Mouse (Mus musculus): Measurements from ENCODE around the gene Hook1. TPM values are rescaled to one million over a fixed set of nuclear protein-coding genes. Genes with fewer than 3 reads are reported as not detected.
"Not testable (repeated sequence)": the region's sequence is repeated elsewhere in the genome, so short reads cannot be mapped to it uniquely, and the experiment has no call there.

Hook1 gene
- total RNA-seq (2022), result 10 to 100 TPM; 66.3 to 70.8 (median 69.7) TPM

DNA sequence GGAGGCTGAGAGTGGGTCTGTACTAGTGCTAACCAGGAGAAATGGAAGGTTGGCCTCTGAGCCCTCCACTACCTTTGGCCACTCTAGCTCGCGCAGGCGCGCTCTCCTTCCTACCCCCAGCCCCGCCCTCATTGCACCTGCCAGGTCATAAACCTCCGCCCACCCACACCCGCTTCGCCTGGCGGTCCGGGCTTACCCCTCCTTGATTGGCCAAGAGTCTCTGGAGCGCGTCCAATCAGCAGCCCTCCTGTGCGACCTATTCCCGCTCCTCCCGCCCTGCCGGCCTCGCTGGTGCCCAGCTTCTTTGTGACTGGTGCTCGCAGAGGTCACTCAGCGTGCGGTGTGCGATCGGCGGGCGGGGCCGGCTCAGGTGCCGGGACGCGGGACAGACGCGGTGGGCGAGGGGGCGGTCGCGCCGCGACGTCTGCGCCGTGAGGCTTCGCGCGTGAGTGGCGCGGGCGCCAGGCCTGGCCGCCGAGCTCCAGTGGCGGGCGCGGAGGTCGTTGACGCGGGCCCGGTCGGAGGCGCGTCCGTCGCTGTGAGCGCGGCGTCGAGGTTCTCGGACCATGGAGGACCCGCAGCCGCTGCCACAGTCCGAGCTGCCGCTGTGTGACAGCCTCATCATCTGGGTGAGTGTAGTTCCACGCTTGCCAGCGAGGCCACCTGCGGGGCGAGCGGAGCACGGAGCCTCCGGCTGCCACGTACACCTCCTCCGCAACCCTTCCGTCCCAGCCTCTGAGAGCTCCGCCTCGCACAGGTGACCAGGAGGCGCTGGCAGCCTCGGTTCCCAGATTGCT, at the start of gene Hook1:
Gene Hook1 (plus strand): TSS at position 313 of the 797 bp plus-strand sequence.
- DNase-seq (ENCODE audit: low spot score in 2 of 2), result peak; percentile 83 to 97

DNA sequence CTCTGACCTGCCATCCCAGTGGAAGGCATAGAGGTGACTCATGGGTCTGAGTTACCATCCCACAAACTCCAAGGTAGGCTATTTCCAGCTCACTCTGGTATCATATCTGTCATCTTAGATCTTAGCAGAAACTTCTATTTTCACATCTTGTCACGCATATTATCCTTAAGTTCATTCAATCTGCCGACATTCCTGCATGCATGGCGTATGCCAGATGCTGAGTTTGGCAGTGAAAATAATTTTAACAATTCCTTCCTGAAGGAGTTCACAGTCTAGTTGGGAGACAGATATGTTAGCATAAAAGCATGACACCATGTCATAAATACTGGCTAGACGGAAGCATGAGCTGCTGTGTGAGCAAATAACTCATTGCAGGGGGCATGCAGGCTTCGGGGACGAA, 49.3 kb upstream of the Hook1 start:
- no peak for DNase-seq (ENCODE audit: low spot score in 2 of 2)

DNA sequence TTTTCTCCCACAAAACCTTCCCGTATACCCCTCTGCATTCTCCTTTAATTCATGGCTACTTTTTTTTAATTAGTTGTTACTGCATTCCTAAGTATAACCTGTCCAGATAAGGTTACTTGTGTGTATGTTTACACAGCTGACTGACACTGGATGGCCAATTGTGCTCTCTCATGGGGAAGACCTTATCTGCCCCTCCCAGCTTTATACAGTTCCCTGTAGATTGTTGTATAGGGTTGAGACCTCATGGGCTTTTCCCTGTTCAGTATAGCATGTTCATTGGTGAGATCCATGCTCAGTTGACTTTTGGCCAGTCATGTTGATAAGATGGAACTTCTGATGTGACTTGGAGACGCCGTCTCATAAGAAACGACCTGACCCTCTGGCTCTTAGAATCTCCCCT, 46.6 kb upstream of the Hook1 start:
- DNase-seq (ENCODE audit: low spot score in 2 of 2), result no peak

DNA sequence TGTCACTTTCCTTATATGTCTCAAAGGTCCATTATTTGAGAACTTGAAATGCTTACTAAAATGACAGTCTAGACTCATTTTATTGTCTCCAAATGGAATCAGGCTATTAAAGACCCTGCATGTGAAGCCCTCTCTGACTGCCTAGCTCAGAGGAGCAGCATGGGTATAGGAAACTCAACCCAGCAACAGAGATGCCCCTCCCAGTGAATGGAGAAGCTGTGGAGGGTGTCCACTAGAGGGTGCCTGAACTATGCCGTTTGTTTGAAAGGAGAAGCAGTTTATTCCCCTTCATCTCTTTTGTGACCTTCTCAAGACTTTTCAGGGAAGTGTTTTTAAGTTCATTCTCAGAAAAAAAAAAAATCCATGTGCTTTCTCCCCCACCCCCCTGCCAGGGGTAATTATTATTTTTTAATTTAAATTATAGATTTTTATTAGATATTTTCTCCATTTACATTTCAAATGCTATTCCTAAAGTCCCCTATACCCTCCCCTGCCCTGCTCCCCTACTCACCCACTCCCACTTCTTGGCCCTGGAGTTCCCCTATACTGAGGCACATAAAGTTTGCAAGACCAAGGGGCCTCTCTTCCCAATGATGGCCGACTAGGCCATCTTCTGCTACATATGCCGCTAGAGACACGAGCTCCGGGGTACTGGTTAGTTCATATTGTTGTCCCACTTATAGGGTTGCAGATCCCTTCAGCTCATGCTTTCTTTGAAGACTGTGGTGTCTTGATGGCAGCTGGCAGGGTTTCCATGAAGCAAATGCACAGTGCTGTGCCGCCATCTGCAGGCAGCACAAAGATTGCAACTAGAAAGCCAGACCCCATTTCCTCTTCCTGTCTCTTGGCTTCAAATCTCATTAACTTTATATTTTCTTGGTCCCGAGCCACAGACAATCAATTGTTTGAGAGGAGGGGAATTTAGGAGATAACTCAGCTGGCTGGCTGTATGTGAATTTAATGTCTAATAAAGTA, 42.5 kb upstream of the Hook1 start:
- peak; percentile 43 to 82 for DNase-seq (ENCODE audit: low spot score in 2 of 2)

DNA sequence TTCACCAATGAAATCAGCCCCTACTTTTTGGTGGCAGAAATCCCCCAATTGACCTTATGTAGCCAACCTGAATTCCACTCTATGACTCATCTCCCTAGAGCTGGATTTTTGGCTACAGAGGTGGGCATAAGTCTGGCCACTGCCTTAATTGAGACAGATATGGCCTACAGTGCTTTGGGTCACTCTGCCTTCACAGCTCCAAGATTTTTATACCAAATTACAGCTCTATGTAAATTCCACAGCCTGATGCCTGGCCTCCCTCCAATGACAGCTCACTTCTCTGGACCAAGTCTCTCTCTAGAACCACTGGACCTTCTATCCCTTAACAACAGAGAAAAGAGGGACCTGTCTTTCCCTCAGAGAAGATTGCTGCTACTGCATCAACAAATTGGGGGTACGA, 38.2 kb upstream of the Hook1 start:
- DNase-seq (ENCODE audit: low spot score in 2 of 2), result no peak

DNA sequence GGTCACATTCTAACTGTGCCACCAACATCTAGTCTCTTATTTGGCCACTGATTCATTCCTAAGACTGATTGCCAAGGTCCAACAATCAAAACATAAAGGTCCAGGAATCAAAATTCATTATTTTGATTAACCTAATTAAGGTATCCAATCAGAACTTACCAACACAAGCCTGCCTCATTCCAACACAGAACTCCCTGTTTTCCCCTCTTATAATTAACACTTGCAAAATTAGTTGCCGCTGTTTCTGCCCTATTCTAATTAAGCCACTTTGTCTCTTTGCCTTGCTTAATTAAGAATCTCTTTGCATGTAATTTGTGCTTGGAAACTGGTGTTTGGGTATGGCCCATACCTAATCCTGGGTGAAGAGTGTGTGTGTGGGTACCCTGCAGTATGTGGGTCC, 37.1 kb upstream of the Hook1 start:
- no peak for DNase-seq (ENCODE audit: low spot score in 2 of 2)

DNA sequence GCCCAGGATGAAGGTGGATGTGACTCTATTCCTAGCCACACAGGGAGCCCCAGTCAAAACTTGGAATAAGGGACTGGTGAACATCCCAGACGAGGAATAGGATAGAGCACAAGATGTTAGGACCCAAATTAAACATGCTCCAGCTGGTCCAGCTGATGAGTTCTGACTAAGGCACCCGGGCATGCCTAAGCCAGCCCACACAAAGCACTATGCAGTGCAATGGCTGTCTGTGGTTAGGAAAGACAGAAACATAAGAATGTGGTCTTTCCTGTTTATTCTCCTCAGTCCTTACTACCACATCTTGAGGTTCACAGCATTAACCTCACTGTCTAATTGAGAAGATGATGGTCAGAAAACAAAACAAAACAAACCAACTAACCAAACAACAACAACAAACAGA, 35.7 kb upstream of the Hook1 start:
- DNase-seq (ENCODE audit: low spot score in 2 of 2), result no peak

DNA sequence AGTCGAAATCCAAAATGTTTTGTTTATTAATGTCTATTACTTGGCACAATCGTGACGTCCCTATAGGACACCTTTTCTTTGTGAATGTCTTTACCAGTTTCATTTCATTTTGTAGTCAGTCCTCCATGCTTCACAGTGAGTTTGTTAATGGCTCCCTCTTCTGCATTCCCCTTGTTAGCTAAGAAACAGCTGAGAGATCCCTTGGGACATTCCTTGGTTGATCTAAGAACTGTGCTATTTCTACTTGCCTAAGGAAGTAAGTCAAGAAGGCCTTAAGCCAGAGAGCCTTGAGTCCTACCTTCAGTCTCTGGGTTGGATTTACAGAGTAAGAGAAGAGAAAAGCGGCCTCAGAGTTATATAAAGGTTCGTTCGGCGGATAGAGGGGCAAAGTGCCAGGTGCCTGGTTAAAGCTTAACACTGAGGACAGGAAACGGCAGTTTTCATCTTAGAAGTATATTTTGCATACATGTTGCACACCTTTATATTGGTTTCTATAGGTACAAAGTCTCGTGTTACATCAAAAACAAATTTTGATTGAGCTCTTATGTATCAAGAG, 33.2 kb upstream of the Hook1 start:
- DNase-seq (ENCODE audit: low spot score in 2 of 2), result no peak

DNA sequence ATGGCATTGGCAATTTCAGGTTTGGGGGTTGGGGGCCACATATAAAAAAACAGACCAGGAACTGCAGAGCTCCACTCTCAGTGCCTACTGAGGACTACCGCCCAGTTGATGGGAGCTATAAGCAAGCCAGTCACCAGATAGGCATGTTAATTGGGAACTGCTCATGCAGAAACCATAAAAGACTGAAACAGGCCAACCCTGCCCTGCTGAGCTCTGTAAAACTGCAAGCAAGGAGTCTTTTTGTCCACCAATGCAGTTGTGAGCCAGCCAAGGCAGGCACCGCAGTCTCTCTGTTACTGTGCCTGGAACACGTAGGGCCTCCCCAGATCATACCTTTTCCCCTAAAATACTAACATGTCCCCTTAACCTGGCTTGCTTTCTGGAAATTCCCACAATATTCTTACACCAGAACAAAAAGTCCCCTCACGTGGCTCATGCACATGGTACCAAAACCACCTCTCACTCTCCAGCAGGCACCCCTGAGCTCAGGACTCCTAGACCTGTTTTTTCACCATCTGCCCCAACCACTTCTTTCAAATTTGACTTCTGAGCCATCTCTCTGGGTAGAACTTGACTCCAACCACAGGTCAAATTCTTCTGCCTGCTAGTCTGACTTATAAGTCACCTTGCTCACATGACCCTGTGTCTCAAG, 32.5 kb upstream of the Hook1 start:
- DNase-seq (ENCODE audit: low spot score in 2 of 2), result no peak

DNA sequence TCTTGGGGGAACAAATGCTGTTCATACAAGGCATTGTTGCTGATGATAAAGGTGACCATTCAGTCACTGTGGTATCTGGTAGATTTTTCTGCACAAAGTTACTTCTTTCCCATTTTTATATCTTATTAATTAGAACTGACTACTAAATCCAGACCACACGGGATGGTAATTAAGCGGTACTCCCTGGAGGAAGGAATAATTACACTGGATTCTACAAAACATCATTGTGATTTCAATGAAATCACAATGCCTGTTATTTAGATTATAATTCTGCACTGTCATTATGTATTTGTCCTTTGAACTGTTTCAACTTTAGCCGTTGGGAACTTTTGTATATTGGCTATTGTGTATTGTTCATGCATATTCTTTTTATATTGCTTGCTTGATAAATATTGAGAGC, 28.3 kb upstream of the Hook1 start:
- no peak for DNase-seq (ENCODE audit: low spot score in 2 of 2)

DNA sequence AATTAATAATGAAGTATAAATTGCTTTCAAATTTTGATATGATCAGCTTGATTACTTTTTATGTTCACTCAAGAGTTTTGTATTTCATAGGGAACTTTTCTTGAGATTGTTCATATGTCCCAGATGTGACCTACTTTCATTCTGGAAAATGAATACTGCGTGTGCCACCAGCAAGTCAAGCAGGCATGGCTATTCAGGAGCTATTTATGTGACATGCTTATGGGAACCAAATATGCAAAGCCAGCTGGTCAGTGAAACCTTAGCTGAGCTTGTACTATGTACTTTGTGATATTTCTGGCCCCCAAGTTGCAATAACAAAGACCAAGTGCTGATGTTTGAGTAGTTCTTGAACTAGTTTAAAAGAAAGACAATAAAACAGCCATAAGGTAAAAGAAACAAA, 19.1 kb upstream of the Hook1 start:
- DNase-seq (ENCODE audit: low spot score in 2 of 2), result no peak

DNA sequence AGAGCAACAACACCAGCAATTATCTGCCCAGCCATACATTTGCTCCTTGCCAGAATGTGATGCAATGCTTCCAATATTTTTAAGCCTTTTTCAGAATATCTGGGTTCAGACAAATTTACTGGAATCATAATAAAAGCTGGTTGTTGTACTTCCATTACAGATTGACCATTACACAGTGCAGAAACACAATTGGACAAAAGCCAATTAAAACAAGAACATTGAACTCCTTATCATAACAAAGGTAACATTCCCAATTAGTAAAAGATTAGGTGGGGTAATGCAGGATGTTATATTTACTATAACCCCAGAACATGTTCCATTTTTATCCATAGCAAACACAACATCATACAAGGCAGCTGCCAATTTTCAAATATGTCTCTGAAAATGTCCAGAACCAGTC, 13.7 kb upstream of the Hook1 start:
- no peak for DNase-seq (ENCODE audit: low spot score in 2 of 2)

DNA sequence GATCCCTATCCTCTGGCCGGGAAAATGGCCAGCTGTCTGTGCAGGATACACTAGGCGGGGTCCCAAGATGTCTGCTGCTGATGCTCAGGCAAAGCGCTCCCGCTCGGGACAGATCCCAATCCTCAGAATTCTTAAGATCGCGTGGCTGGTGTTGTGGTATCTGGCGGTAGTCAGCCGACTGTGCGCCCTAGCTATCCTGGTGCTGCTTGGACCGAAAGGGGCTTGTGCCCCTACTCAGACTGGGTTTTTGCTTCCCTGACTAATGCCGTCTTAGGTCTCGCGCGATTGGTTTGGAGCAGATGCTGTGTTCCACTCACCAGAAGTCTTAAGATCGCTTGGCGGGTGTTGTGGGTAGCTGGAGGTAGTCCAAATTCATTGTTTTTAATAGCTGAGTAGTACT, 15.2 kb downstream of the Hook1 start:
- DNase-seq (ENCODE audit: low spot score in 2 of 2), result not testable (repeated sequence)

DNA sequence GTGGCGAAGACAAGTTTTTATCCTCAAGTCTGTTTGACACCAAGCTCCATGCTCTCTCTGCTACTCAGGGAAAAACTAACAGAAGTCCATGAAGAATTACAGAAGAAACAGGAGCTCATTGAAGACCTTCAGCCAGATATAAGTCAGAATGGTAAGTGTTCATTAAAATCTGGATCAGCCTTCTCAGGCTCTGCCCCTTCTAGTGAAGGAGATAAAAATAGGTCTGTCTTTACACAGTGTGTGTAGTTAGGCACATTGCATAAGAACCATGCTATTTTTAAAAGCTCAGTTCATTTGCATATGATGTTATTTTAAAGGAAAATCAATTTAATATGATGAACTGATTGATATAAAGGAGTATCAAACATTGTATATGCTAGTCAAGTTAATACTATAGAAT, 49.8 kb downstream of the Hook1 start:
- no peak for DNase-seq (ENCODE audit: low spot score in 2 of 2)

DNA sequence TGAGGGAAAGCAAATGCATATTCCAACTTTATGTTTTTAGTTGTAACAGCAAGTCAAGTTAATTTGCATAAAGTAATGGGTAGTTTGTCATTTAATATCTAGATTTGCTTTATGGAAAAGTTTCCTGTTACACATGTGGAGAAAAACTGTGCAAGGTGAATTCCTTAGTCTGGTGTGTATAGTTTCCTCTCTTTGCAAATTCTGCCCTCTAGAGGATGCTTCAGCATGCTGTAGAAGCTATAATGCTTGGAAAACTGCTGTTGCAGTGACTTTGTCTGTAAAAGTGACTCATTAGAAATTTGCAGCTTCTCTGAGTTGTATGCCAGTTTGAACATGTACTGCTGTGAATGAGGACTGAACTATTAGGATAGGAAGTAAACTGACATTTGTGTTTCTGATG, 55.8 kb downstream of the Hook1 start:
- DNase-seq (ENCODE audit: low spot score in 2 of 2), result no peak

DNA sequence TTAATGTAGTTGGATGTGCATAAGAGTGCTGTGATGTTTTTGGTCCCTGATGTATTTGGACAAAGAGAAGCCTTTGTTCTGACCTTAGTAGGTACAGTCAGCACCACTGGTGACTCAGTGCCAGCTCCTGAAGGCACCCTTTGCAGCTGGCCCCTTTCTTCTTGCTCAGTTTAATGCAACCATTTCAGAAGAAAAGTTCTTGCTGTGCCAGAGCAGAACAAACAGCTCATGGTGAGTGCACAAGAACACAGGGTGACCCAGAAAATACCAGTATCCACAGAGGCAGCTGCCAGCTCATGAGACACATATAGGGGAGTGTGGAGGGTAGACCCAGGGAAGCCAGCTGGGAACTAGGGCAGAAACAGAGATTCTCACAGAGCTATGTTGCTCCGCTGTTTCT, 61.4 kb downstream of the Hook1 start:
- peak; percentile 8 to 64 for DNase-seq (ENCODE audit: low spot score in 2 of 2)

DNA sequence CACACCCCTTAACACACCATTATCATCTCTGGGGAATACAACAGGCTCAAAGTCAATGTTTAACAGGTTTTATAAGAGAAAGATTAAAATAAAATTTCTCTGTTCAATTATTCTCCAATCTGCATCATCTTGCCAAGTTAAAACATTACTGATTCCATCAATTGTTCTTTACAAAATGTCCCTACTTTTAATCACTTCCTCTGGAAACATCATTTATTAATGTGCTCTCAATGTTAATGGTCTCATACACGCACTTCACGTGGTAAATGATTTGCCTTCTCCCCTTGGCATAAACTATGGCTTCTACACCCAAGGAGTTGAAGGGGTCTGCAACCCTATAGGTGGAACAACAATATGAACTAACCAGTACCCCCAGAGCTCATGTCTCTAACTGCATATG, 93.1 kb downstream of the Hook1 start:
- no peak for DNase-seq (ENCODE audit: low spot score in 2 of 2)

DNA sequence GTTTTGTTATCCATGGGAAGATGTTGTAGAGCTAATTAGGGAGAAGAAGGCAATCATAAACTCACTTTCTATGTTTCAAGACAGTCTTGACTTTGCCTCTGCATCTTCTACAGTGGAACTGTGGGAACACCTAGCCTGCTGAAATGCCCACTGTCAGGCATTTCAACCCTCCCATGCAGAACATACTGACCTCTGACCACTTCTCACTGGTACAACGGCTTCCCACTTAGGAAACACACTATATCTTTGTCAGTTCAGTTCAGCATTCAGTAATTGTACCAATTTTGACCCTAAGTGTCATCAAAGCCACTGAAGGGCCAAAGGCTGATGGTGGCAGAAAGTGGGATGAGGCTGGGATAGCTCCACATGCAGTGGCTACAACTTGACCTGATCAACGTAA, 95.0 kb downstream of the Hook1 start:
- no peak for DNase-seq (ENCODE audit: low spot score in 2 of 2)

All from left cerebral cortex, adult 8-10 months (tissue).